23 mouse cellular contexts compared by ENCODE assay signal in genomic region chr17:36851627-36852026, GRCm38 (mm10). TPM values are rescaled to one million over a fixed set of nuclear protein-coding genes. Genes with fewer than 3 reads are reported as not detected.
"Had no signal": no experiment of that assay in that cellular context is flagged by ENCODE, and none has a peak within 500 bp of the region (broad histone marks: within the 10 kb centered on the region; RNA-seq: fewer than 3 reads in every experiment).

No protein-coding gene starts in this region.

- ATAC-seq: midbrain, embryonic 15.5 days had no signal

- H3K9ac ChIP-seq: limb, embryonic 12.5 days; lung, embryonic 14.5 days; midbrain, embryonic 15.5 days; neural tube, embryonic 12.5 days had no signal

- H3K4me1 ChIP-seq: limb, embryonic 12.5 days; midbrain, embryonic 15.5 days; neural tube, embryonic 12.5 days had no signal

- H3K27me3 ChIP-seq: limb, embryonic 12.5 days; midbrain, embryonic 15.5 days; neural tube, embryonic 12.5 days had no signal

- H3K27ac ChIP-seq: kidney, postnatal 0 days; limb, embryonic 12.5 days; midbrain, embryonic 15.5 days; neural tube, embryonic 12.5 days had no signal

- H3K4me2 ChIP-seq: limb, embryonic 12.5 days; lung, embryonic 14.5 days; midbrain, embryonic 11.5 days; midbrain, embryonic 15.5 days; neural tube, embryonic 12.5 days had no signal

- H3K9me3 ChIP-seq: limb, embryonic 12.5 days; midbrain, embryonic 15.5 days; neural tube, embryonic 12.5 days had no signal

- DNase-seq: kidney, adult 11 months; kidney, adult 9 months; kidney, postnatal 36 days; layer of hippocampus, adult 9-11 months; lung, embryonic 14.5 days; lung, postnatal 10 days; lung, postnatal 4 days; retina, postnatal 1 day; right cerebral cortex, postnatal 4 days; thymus, postnatal 36 days had no signal

- H3K4me3 ChIP-seq: limb, embryonic 12.5 days; midbrain, embryonic 15.5 days; neural tube, embryonic 12.5 days had no signal

RNA-seq across cellular contexts. Expression of gene Trim15, which starts 15.4 kb away (rescaled TPM):
- total RNA-seq: layer of hippocampus, adult 18-20 months; left cerebral cortex, postnatal 36 days; liver, adult 2 months; megakaryocyte, adult 5-6 weeks; monocyte, adult 5-6 weeks; neutrophil, adult 5-6 weeks had no signal
- polyA plus RNA-seq: liver, adult 2 months had no signal

RNA-seq across cellular contexts. Expression of gene Trim10, which starts 17.7 kb away (rescaled TPM):
- total RNA-seq: layer of hippocampus, adult 18-20 months; left cerebral cortex, postnatal 36 days; liver, adult 2 months had no signal
- polyA plus RNA-seq: liver, adult 2 months had no signal

RNA-seq across cellular contexts. Expression of gene Trim40, which starts 38.3 kb away (rescaled TPM):
- total RNA-seq: layer of hippocampus, adult 18-20 months; left cerebral cortex, postnatal 36 days; liver, adult 2 months; megakaryocyte, adult 5-6 weeks; monocyte, adult 5-6 weeks; neutrophil, adult 5-6 weeks had no signal
- polyA plus RNA-seq: kidney, postnatal 0 days; limb, embryonic 12.5 days; lung, embryonic 14.5 days; midbrain, embryonic 11.5 days; midbrain, embryonic 15.5 days; neural tube, embryonic 12.5 days had no signal

RNA-seq across cellular contexts. Expression of gene H2-M10.6, which starts 39.7 kb away (rescaled TPM):
- total RNA-seq: layer of hippocampus, adult 18-20 months; left cerebral cortex, postnatal 36 days; liver, adult 2 months; megakaryocyte, adult 5-6 weeks; monocyte, adult 5-6 weeks; neutrophil, adult 5-6 weeks had no signal
- polyA plus RNA-seq: kidney, postnatal 0 days; limb, embryonic 12.5 days; liver, adult 2 months; lung, embryonic 14.5 days; midbrain, embryonic 11.5 days; midbrain, embryonic 15.5 days; neural tube, embryonic 12.5 days; spleen, adult 2 months; thymus, postnatal 0 days had no signal
